Mouse (Mus musculus): ENCODE data around the gene Fut2.

Gene Fut2

GRCm38 (mm10) chr7:45598960-45599879 lies 67.0 kb downstream of the Fut2 start:
- no peak for DNase-seq (ENCODE audit: low spot score)
